Mouse (Mus musculus) mouse embryonic stem cell (cell line): ENCODE measurements around the gene Hist1h1a.
"Not testable (repeated sequence)": the region's sequence is repeated elsewhere in the genome, so short reads cannot be mapped to it uniquely, and the experiment has no call there.

Source experiments
- in situ Hi-C, 2 experiments: fragments of 300-500 bp; cut with MboI; formaldehyde crosslinking; loops; 1 replicate in 1 of 2; 3 replicates in 1 of 2; pipeline ENCODE4 v1.14.3; 2019 to 2020; ENCODE audit warnings: low sequenced_read_pairs in 2 of 2, low pct_unique_long_range_greater_than_20kb in 1 of 2, mixed read lengths in 1 of 2; ENCODE audit not compliant: unreplicated experiment in 1 of 2

Gene Hist1h1a

GRCm38 (mm10) chr13:23740256-23740840 lies 23.1 kb upstream of the Hist1h1a start:
- in situ Hi-C loops = loop anchor here in 1 of 2 experiments (10.0 to 25.0 kb wide), 2 partner anchors 166 to 1703 kb away; partner anchors contain the start of genes Hist1h2ad, Hist1h2ae, Hist1h2ag and Hist1h2ah

DNA sequence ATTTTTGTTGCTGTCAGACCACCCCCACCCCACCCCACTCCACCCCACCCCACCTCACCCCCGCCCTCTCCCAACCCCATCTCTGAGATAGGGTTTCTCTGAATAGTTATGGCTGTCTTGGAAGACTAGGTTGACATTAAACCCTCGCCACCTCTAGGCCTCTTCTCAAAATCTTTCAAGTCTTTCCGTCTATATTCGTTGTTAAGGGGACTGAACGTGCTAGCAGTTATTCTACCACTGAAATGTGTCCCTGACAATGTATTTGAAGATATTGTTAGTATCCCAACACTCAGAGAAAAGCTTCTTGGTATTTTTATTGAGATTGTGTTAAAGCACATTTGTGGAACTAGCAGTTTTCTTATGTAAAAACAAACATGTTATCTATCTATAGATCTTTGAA lies 22.6 kb upstream of the Hist1h1a start:
- in situ Hi-C loops = loop anchor here in 1 of 2 experiments (10.0 to 25.0 kb wide), 2 partner anchors 166 to 1704 kb away; partner anchors contain the start of genes Hist1h2ad, Hist1h2ae, Hist1h2ag and Hist1h2ah

DNA sequence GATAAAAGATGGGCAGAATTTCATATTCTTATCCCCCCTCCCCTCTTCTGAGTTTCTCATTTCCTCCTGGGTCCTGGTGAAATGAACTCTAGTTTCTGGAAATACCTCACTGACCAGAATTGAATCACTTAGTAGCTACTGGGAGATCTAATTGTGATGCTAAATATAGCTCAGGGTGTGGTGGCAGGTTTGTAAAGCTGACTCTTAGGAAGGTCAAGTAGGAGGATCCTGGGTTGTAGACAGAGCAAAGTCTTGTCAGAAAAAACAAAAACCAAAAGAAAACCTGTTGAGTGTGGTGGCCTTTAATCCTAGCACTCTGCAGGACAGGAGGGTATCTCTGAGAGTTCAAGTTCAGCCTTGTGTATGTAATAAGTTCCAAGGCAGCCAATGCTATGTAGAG lies 21.5 kb upstream of the Hist1h1a start:
- in situ Hi-C loops = loop anchor here in 1 of 2 experiments (10.0 to 25.0 kb wide), 2 partner anchors 167 to 1705 kb away; partner anchors contain the start of genes Hist1h2ad, Hist1h2ae, Hist1h2ag and Hist1h2ah

- in situ Hi-C loops = loop anchor here in 1 of 2 experiments (10.0 to 25.0 kb wide), 2 partner anchors 168 to 1706 kb away; partner anchors contain the start of genes Hist1h2ad, Hist1h2ae, Hist1h2ag and Hist1h2ah
These were observed 20.3 kb upstream of the Hist1h1a start for GRCm38 (mm10) chr13:23743215-23743614.

DNA sequence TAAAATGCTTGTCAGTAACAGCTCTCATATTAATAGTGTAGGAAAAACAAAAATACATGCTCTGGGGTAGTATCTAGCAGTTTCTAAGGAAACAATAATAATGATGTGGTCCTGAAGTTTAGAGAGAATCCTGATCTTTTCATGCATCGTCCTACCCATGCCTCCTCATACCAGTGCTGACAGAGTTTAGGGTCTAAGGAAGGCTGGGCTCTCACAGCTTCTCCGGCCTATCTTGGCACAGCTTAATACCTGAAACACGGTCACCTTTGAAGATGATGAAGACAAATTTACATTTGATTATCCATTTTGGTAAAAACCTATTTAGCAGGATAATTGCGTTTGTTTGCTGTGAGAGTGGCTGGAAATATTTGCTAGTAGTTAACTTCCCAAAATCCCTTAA lies 19.5 kb upstream of the Hist1h1a start:
- in situ Hi-C loops = loop anchor here in 1 of 2 experiments (10.0 to 25.0 kb wide), 2 partner anchors 169 to 1707 kb away; partner anchors contain the start of genes Hist1h2ad, Hist1h2ae, Hist1h2ag and Hist1h2ah

- in situ Hi-C loops = loop anchor here in 1 of 2 experiments (10.0 to 25.0 kb wide), 2 partner anchors 170 to 1707 kb away; partner anchors contain the start of genes Hist1h2ad, Hist1h2ae, Hist1h2ag and Hist1h2ah
These were observed 18.8 kb upstream of the Hist1h1a start for GRCm38 (mm10) chr13:23744421-23745380.

- in situ Hi-C loops = loop anchor here in 1 of 2 experiments (10.0 to 25.0 kb wide), 2 partner anchors 171 to 1708 kb away; partner anchors contain the start of genes Hist1h2ad, Hist1h2ae, Hist1h2ag and Hist1h2ah
These were observed 17.9 kb upstream of the Hist1h1a start, which contains the start of gene Hist1h3c for GRCm38 (mm10) chr13:23745381-23746161. Hist1h3c (minus strand) TSS chr13:23745602.

- in situ Hi-C loops = loop anchor here in 1 of 2 experiments (10.0 to 25.0 kb wide), 2 partner anchors 172 to 1709 kb away; partner anchors contain the start of genes Hist1h2ad, Hist1h2ae, Hist1h2ag and Hist1h2ah
These were observed 17.0 kb upstream of the Hist1h1a start, which contains the start of gene Hist1h2bb for GRCm38 (mm10) chr13:23746201-23747080. Hist1h2bb (plus strand) TSS chr13:23746734.

DNA sequence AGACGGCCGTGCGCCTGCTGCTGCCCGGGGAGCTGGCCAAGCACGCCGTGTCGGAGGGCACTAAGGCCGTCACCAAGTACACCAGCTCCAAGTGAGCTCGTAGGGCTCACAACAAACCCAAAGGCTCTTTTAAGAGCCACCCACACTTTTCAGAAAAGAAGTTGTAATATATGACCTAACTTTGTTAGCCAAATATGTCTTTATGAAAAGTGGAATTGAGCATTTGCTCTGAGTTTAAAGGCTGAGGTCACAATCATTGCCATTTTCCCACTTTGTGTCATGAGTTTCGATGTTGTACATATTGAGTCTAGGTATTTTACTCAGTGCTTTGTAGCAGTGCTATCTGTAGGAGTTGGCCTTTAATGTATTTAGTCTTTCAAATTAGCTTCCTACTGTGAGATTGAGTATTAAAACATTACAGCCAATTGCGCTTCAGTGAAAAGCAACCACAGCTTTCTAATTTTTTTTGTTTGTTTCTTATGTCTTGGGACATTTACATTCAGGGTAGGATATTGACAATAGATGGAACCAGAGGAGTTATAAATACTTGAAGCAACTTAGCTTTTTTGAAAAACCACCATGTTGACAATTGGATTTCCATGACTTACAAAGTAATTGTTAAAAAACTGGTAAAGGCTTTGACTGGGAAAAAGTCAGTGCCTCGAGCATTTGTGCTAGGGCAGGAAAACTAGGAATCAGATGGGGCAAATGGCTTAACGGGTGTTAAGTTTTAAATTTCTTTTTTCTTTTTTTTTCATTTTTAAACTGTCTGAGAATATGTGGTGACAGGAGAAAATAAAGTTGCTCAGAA lies 16.2 kb upstream of the Hist1h1a start:
- in situ Hi-C loops = loop anchor here in 1 of 2 experiments (10.0 to 25.0 kb wide), 2 partner anchors 172 to 1710 kb away; partner anchors contain the start of genes Hist1h2ad, Hist1h2ae, Hist1h2ag and Hist1h2ah

DNA sequence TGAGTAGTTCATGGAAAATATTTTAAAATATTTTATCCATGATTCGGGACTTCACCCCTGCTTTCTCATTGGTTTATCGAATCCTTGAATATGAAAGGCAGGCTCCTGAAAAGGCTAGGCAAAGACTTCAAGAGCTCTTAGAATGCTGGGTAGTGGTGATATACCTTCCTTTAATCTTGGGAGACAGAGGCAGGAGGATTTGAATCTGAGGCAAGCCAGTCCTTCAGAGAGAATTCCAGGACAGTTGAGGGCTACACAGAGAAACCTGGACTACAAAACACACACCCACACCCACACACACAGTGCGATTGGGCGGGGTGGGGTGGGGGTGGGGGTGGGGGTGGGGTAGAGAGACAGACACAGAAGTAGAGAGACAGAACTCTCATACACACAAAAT lies 15.6 kb upstream of the Hist1h1a start:
- in situ Hi-C loops = loop anchor here in 1 of 2 experiments (10.0 to 25.0 kb wide), 2 partner anchors 173 to 1711 kb away; partner anchors contain the start of genes Hist1h2ad, Hist1h2ae, Hist1h2ag and Hist1h2ah

- in situ Hi-C loops = loop anchor here in 1 of 2 experiments (10.0 to 25.0 kb wide), 2 partner anchors 175 to 1712 kb away; partner anchors contain the start of genes Hist1h2ad, Hist1h2ae, Hist1h2ag and Hist1h2ah
These were observed 13.8 kb upstream of the Hist1h1a start for GRCm38 (mm10) chr13:23749563-23750121.

DNA sequence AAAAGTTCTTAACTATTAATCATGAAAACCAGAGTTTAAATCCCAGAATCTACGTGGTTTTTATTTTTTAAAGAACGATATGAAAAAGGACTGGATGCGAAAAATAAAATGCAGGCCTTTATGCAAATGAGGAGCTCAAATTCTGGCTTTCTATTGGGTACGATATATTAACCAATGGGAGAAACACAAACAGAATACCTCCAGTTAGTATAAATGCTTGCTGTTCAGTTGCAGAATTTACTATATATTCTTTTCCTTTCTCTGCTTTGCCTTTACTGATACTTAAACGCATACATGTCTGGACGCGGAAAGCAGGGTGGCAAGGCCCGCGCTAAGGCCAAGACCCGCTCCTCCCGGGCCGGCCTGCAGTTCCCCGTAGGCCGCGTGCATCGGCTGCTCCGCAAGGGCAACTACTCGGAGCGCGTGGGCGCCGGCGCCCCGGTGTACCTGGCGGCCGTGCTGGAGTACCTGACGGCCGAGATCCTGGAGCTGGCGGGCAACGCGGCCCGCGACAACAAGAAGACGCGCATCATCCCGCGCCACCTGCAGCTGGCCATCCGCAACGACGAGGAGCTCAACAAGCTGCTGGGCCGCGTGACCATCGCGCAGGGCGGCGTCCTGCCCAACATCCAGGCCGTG lies 12.5 kb upstream of the Hist1h1a start, which contains the start of gene Hist1h2ab:
TSS of gene Hist1h2ab (plus strand) at position 288 of the 639 bp plus-strand sequence.
- in situ Hi-C loops = not testable (repeated sequence)

- in situ Hi-C loops = no loop called here
These were observed 11.9 kb upstream of the Hist1h1a start for GRCm38 (mm10) chr13:23751478-23751956.

GRCm38 (mm10) chr13:23752067-23752741 lies 11.3 kb upstream of the Hist1h1a start, which contains the start of gene Hist1h3b:
Hist1h3b (plus strand) TSS chr13:23752267.
- in situ Hi-C loops = not testable (repeated sequence)
